In the genomic region with DNA sequence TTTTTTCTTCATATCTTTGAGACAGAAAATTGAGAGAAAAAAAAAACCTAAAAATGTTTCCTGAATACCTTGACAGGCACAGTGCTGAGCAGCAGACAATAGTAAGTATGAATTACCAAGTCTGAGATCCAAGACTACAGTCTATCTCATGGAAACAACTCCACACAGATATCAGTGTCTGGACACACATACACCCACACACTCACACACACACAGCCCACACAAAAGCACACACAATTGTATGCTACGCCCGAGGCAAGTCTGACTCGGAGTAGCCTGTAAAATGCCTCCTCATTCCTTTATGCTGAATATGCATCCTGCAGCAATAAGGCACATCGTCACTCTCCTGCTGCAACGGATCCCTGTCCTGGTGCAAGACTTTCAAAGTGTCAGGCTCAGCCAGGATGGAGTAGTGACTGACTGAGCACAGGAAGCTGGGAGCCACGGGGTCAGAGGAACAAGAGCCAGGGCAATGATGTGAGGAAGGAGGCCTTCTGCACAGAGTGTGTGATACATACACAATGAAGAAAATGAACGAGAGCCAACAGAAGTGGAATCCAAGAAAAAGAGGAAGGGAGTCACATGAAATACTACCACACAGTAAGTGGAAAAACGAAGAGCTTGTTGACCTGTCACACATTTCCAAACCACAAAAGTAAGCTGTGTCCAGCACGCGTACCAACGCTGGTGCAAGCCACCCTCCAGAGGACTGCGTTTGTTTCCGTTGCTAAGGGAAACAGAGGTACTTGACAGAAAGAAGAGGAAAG, we compare ENCODE assay signal across 8 mouse cellular contexts. TPM values are rescaled to one million over a fixed set of nuclear protein-coding genes. Genes with fewer than 3 reads are reported as not detected.
DNase-seq lines count a peak whose midpoint lies in the region; ATAC-seq and TF ChIP-seq lines count a peak whose summit lies in the region.

No protein-coding gene starts in this region.

- peak; percentile 17; the same call in 1 of the 2 replicates for ATAC-seq in forebrain, embryonic 12.5 days (ENCODE audit: low FRiP score)

- peaks cover 4% of the 10 kb centered on the region for H3K4me1 ChIP-seq in forebrain, embryonic 12.5 days
- no peaks in the 10 kb centered on the region for H3K4me1 ChIP-seq in forebrain, embryonic 10.5 days
- H3K4me1 ChIP-seq in thymus, adult 2 months (replicated peaks; ENCODE audit: control insufficient read depth, insufficient read depth, low read length) = no peaks in the 10 kb centered on the region

- TF ChIP-seq CTCF in thymus, adult 2 months (IDR thresholded peaks at IDR 0.05; ENCODE audit: borderline replicate concordance, control insufficient read depth, extremely low read depth, insufficient read depth, low read length, poor library complexity) = no peak

- no peak overlapping the region for H3K27ac ChIP-seq in forebrain, embryonic 12.5 days
- no peak overlapping the region for H3K27ac ChIP-seq in forebrain, embryonic 10.5 days
- H3K27ac ChIP-seq in thymus, adult 2 months (ENCODE audit: control insufficient read depth, insufficient read depth, low read length) = no peak overlapping the region

- no peaks in the 10 kb centered on the region for H3K9me3 ChIP-seq in forebrain, embryonic 12.5 days
- no peaks in the 10 kb centered on the region for H3K9me3 ChIP-seq in forebrain, embryonic 10.5 days

- no peaks in the 10 kb centered on the region for H3K36me3 ChIP-seq in forebrain, embryonic 12.5 days (replicated peaks)
- no peaks in the 10 kb centered on the region; the same call in 1 of the 2 replicates for H3K36me3 ChIP-seq in forebrain, embryonic 10.5 days (replicated peaks)
- H3K36me3 ChIP-seq in thymus, adult 2 months (ENCODE audit: control insufficient read depth, insufficient read depth, low read length) = no peaks in the 10 kb centered on the region

- no peak overlapping the region for H3K4me3 ChIP-seq in forebrain, embryonic 12.5 days (replicated peaks)
- H3K4me3 ChIP-seq in forebrain, embryonic 10.5 days = no peak overlapping the region
- H3K4me3 ChIP-seq in thymus, adult 2 months (ENCODE audit: control insufficient read depth, insufficient read depth, low read length) = no peak overlapping the region

- H3K27me3 ChIP-seq in forebrain, embryonic 12.5 days = no peaks in the 10 kb centered on the region
- no peaks in the 10 kb centered on the region for H3K27me3 ChIP-seq in forebrain, embryonic 10.5 days (ENCODE audit: poor library complexity, severe bottlenecking)
- no peaks in the 10 kb centered on the region for H3K27me3 ChIP-seq in thymus, adult 2 months (ENCODE audit: control insufficient read depth, insufficient read depth, low read length)

- DNase-seq in forebrain, embryonic 10.5 days (ENCODE audit: extremely low spot score, low spot score) = no peak
- peak; percentile 12 for DNase-seq in adipocyte (ENCODE audit: low spot score)
- DNase-seq in heart, postnatal 36 days = peak; percentile 19 to 31
- peak; percentile 80 for DNase-seq in lung, postnatal 25 days (ENCODE audit: low spot score)
- DNase-seq in left cerebral cortex, postnatal 25 days (ENCODE audit: low spot score in 2 of 2) = no peak
- DNase-seq in thymus, adult 2 months = no peak
- DNase-seq in cerebellum, adult 11 months = no peak

- TF ChIP-seq POLR2A in thymus, adult 2 months (IDR thresholded peaks at IDR 0.05; ENCODE audit: control insufficient read depth, extremely low read depth, insufficient read depth, low read length, poor library complexity) = no peak

- H3K4me2 ChIP-seq in forebrain, embryonic 12.5 days = no peak overlapping the region

- intact Hi-C loops in heart, postnatal 36 days (cut with DNase I) = no loop called here
- intact Hi-C loops in left cerebral cortex, postnatal 25 days (cut with DNase I) = no loop called here

- WGBS in forebrain, embryonic 12.5 days = 67% methylated on average over 13 of the region's 13 CpGs
- 79% methylated on average over 13 of the region's 13 CpGs for WGBS in forebrain, embryonic 10.5 days
- WGBS in thymus, adult 2 months = 34% methylated on average over 13 of the region's 13 CpGs

- H3K9ac ChIP-seq in forebrain, embryonic 12.5 days = no peak overlapping the region

RNA-seq across cellular contexts. Expression of gene Adam22, which starts 10.9 kb away (rescaled TPM):
- polyA plus RNA-seq in forebrain, embryonic 12.5 days (2016; fragmentation: Nextera tagmentation; extraction: Ambion mirVana) = 23.8 and 24.3 TPM in 2 replicates
- 7.3 and 8.1 TPM in 2 replicates for polyA plus RNA-seq in forebrain, embryonic 10.5 days (2016; fragmentation: Nextera tagmentation; extraction: Ambion mirVana)
- total RNA-seq in heart, postnatal 36 days (2021) = 1 to 10 TPM; 2.4 to 5.9 TPM
- 100 to 1,000 TPM; 212 to 216 TPM for total RNA-seq in left cerebral cortex, postnatal 25 days (2021)
- 0.23 and 0.55 TPM in 2 replicates for polyA plus RNA-seq in thymus, adult 2 months (2012; rRNA removed)

Comparison
In these comparisons a context has a peak if more than half of its experiments do, and no peak if none do; other contexts are left out.
1. DNase-seq: peak in adipocyte (single experiment), heart, postnatal 36 days (2 of 2) and lung, postnatal 25 days (single experiment); none in forebrain, embryonic 10.5 days (single experiment), left cerebral cortex, postnatal 25 days (0 of 2), thymus, adult 2 months (single experiment) and cerebellum, adult 11 months (single experiment).